8 mouse cellular contexts compared by ENCODE assay signal in the genomic region with DNA sequence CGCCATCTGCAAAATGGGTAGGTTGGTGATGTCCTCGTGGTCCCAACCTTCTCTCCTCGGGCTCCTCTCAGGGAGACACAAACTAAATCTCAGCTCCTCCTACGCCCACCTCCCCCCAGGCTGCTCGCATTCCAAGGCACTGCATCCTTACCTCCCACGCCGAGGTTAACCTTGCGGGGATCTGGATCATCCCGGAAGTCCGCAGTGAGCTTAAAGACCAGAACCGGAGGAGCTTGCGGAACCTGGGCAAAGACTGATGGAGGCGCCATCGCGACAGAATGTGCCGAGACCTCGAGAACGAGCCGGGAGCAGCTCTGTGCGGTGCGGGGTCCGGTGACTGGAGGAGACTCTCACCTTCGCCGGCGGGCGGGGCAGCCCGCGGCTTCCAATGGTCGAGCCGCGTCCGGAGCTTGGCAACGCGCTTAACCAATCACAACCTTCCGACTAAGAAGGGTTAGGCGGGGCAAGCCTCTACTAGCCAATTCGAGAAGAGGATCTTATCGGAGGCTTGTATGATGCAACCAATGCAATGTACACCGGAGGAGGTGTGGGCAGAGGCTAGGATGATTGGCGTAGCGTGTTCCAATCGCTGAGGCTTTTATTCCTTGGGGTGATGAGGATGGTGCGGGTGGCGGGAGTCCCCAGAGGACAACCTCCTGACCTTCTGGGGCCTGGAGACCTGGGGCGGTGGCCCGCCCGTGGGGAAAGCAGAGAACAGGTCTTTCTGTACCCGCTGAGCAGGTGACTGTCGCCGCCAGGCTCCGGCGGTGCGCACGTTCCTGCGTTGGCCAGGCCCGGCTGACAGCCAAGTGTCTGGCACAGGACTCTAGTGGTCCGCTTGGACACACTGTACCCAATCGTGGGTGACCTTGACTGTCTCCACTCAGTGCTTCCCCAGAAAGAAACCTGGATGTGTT. TPM values are rescaled to one million over a fixed set of nuclear protein-coding genes. Genes with fewer than 3 reads are reported as not detected.
A peak's percentile ranks its signal among the peaks of the same experiment; 100 is the strongest.
DNase-seq lines count a peak whose midpoint lies in the region; ATAC-seq and TF ChIP-seq lines count a peak whose summit lies in the region.

A gene (minus strand): TSS at position 419 of the 917 bp plus-strand sequence.

- peak within 1 kb of the TSS; percentile 54 for H3K27ac ChIP-seq in ES-Bruce4 (ENCODE audit: insufficient read depth, low read length)
- peak within 1 kb of the TSS; percentile 48 for H3K27ac ChIP-seq in forebrain, embryonic 13.5 days
- H3K27ac ChIP-seq in liver, postnatal 0 days (ENCODE audit: low read depth): peak within 1 kb of the TSS; percentile 90
- H3K27ac ChIP-seq in neural tube, embryonic 14.5 days (ENCODE audit: low read depth, low read length): peak within 1 kb of the TSS; percentile 76

- under 1% methylated on average over 58 of the region's 58 CpGs for WGBS in forebrain, embryonic 13.5 days
- under 1% methylated on average over 58 of the region's 58 CpGs for WGBS in large intestine, adult 2 months
- 1% methylated on average over 58 of the region's 58 CpGs for WGBS in liver, postnatal 0 days (ENCODE audit: insufficient replicate concordance)
- WGBS in neural tube, embryonic 14.5 days: under 1% methylated on average over 58 of the region's 58 CpGs

- H3K9ac ChIP-seq in ES-Bruce4 (ENCODE audit: low read depth, poor library complexity, severe bottlenecking): peak within 1 kb of the TSS; percentile 65
- H3K9ac ChIP-seq in forebrain, embryonic 13.5 days: peak within 1 kb of the TSS; percentile 81
- peak within 1 kb of the TSS; percentile 80 for H3K9ac ChIP-seq in liver, postnatal 0 days (replicated peaks)
- H3K9ac ChIP-seq in neural tube, embryonic 14.5 days (replicated peaks; ENCODE audit: low read depth, low read length): peak within 1 kb of the TSS; percentile 71

- H3K9me3 ChIP-seq in ES-Bruce4 (replicated peaks; ENCODE audit: control insufficient read depth, insufficient read depth, low read length, poor library complexity, severe bottlenecking): no peaks in the 10 kb centered on the region
- H3K9me3 ChIP-seq in forebrain, embryonic 13.5 days (replicated peaks): no peaks in the 10 kb centered on the region
- H3K9me3 ChIP-seq in liver, postnatal 0 days (ENCODE audit: low read length): no peaks in the 10 kb centered on the region
- H3K9me3 ChIP-seq in neural tube, embryonic 14.5 days (ENCODE audit: control insufficient read depth, low read length): no peaks in the 10 kb centered on the region

- no peak for TF ChIP-seq CTCF in ES-Bruce4 (IDR thresholded peaks at IDR 0.05; ENCODE audit: low read depth, low read length)
- 0 out of 2 replicates have a peak, but pooled peaks have one; percentile 9 for TF ChIP-seq CTCF in liver, postnatal 0 days (IDR thresholded peaks at IDR 0.05; ENCODE audit: low read depth)

- H3K4me3 ChIP-seq in ES-Bruce4 (ENCODE audit: low read depth, low read length): peak within 1 kb of the TSS; percentile 76
- peak within 1 kb of the TSS; percentile 71 for H3K4me3 ChIP-seq in forebrain, embryonic 13.5 days
- H3K4me3 ChIP-seq in liver, postnatal 0 days (ENCODE audit: low read depth, low read length): peak within 1 kb of the TSS; percentile 70
- peak within 1 kb of the TSS; percentile 56 for H3K4me3 ChIP-seq in neural tube, embryonic 14.5 days (ENCODE audit: low read depth, low read length)

- ATAC-seq in cerebellum, adult (ENCODE audit: insufficient number of reproducible peaks, low FRiP score, low TSS enrichment): peak; percentile 97
- ATAC-seq in forebrain, embryonic 13.5 days: peak; percentile 100
- ATAC-seq in liver, postnatal 0 days: peak; percentile 88
- peak; percentile 100 for ATAC-seq in neural tube, embryonic 14.5 days (ENCODE audit: low read depth)

- no peaks in the 10 kb centered on the region for H3K27me3 ChIP-seq in ES-Bruce4 (ENCODE audit: control insufficient read depth, insufficient read depth, low read length, poor library complexity, severe bottlenecking)
- H3K27me3 ChIP-seq in forebrain, embryonic 13.5 days: peaks cover 8% of the 10 kb centered on the region
- no peaks in the 10 kb centered on the region for H3K27me3 ChIP-seq in liver, postnatal 0 days (ENCODE audit: insufficient read depth, low read length)
- no peaks in the 10 kb centered on the region for H3K27me3 ChIP-seq in neural tube, embryonic 14.5 days (ENCODE audit: control insufficient read depth, insufficient read depth, low read length)

- H3K4me1 ChIP-seq in ES-Bruce4 (ENCODE audit: control insufficient read depth, insufficient read depth, low read length): no peaks in the 10 kb centered on the region
- H3K4me1 ChIP-seq in forebrain, embryonic 13.5 days: peaks cover 46% of the 10 kb centered on the region
- peaks cover 22% of the 10 kb centered on the region for H3K4me1 ChIP-seq in liver, postnatal 0 days (ENCODE audit: insufficient read depth)
- H3K4me1 ChIP-seq in neural tube, embryonic 14.5 days (ENCODE audit: control insufficient read depth, insufficient read depth, low read length): peaks cover 18% of the 10 kb centered on the region

- H3K4me2 ChIP-seq in forebrain, embryonic 13.5 days: peak within 1 kb of the TSS; percentile 62
- peak within 1 kb of the TSS; percentile 77 for H3K4me2 ChIP-seq in liver, postnatal 0 days (ENCODE audit: low read depth, low read length)
- H3K4me2 ChIP-seq in neural tube, embryonic 14.5 days (ENCODE audit: low read depth, low read length): peak within 1 kb of the TSS; percentile 76

- peak; percentile 19 for TF ChIP-seq POLR2A in ES-Bruce4 (IDR thresholded peaks at IDR 0.05; ENCODE audit: insufficient read depth, low read length)

- H3K36me3 ChIP-seq in ES-Bruce4 (ENCODE audit: control insufficient read depth, insufficient read depth, low read length, poor library complexity, severe bottlenecking): peaks cover 12% of the 10 kb centered on the region
- H3K36me3 ChIP-seq in forebrain, embryonic 13.5 days (ENCODE audit: poor library complexity, severe bottlenecking): no peaks in the 10 kb centered on the region
- 0 out of 2 replicates have a peak, but pooled peaks cover under 1% of the 10 kb centered on the region for H3K36me3 ChIP-seq in liver, postnatal 0 days (replicated peaks; ENCODE audit: insufficient read depth, low read length)
- H3K36me3 ChIP-seq in neural tube, embryonic 14.5 days (ENCODE audit: control insufficient read depth, insufficient read depth, low read length): no peaks in the 10 kb centered on the region

- peak; percentile 96 to 98 for DNase-seq in heart, postnatal 10 days
- DNase-seq in large intestine, adult 2 months (ENCODE audit: low read depth, low spot score): peak; percentile 98
- DNase-seq in liver, postnatal 0 days: peak; percentile 93
- peak; percentile 93 for DNase-seq in testis, postnatal 10 days (ENCODE audit: low spot score)

- TF ChIP-seq EP300 in ES-Bruce4 (IDR thresholded peaks at IDR 0.05; ENCODE audit: insufficient read depth, low read depth, low read length): 0 out of 2 replicates have a peak, but pooled peaks have one; percentile 54
- TF ChIP-seq EP300 in liver, postnatal 0 days (IDR thresholded peaks at IDR 0.05; ENCODE audit: low read depth): peak; percentile 85

- intact Hi-C loops in heart, postnatal 10 days (cut with DNase I): no loop called here

RNA-seq across cellular contexts. Expression of the gene that starts here (rescaled TPM):
- 148 and 152 TPM in 2 replicates for polyA plus RNA-seq in ES-Bruce4 (2011; ENCODE audit: insufficient read depth, insufficient read length, low read depth, missing spikeins)
- 62.4 and 65.2 TPM in 2 replicates for polyA plus RNA-seq in forebrain, embryonic 13.5 days (2015; fragmentation: Nextera tagmentation; extraction: Ambion mirVana)
- 100 to 1,000 TPM; 438 to 489 TPM for total RNA-seq in heart, postnatal 10 days (2021)
- polyA plus RNA-seq in large intestine, adult 2 months (2012; rRNA removed): 53.4 and 74.3 TPM in 2 replicates
- polyA plus RNA-seq in liver, postnatal 0 days (2015; fragmentation: Nextera tagmentation; extraction: Ambion mirVana): 127 and 137 TPM in 2 replicates
- 81.8 and 99.5 TPM in 2 replicates for polyA plus RNA-seq in neural tube, embryonic 14.5 days (2014; fragmentation: Nextera tagmentation; extraction: Ambion mirVana)

Comparison
In these comparisons a context has a peak if more than half of its experiments do, and no peak if none do; other contexts are left out.
1. Peak in every context shown above with its lines: DNase-seq, ATAC-seq, H3K4me3 ChIP-seq and H3K27ac ChIP-seq.